Comparison of ENCODE assay signal across 9 mouse cellular contexts in genomic region chr8:124250785-124251184, GRCm38 (mm10). TPM values are rescaled to one million over a fixed set of nuclear protein-coding genes. Genes with fewer than 3 reads are reported as not detected.
DNase-seq lines count a peak whose midpoint lies in the region; ATAC-seq and TF ChIP-seq lines count a peak whose summit lies in the region.
"Had no signal": no experiment of that assay in that cellular context is flagged by ENCODE, and none has a peak within 500 bp of the region (broad histone marks: within the 10 kb centered on the region; RNA-seq: fewer than 3 reads in every experiment).

No protein-coding gene starts in this region.

- WGBS in intestine, postnatal 0 days = 19% methylated on average over 4 of the region's 4 CpGs
- WGBS in lung, embryonic 14.5 days = 14% methylated on average over 4 of the region's 4 CpGs

- TF ChIP-seq CTCF in intestine, postnatal 0 days (IDR thresholded peaks at IDR 0.05; ENCODE audit: low read depth) = no peak
- TF ChIP-seq CTCF in lung, embryonic 14.5 days (IDR thresholded peaks at IDR 0.05; ENCODE audit: low read depth) = no peak

- H3K9ac ChIP-seq in intestine, postnatal 0 days (ENCODE audit: low read depth, low read length) = no peak overlapping the region
- H3K9ac ChIP-seq in lung, embryonic 14.5 days = no peak overlapping the region
- H3K9ac ChIP-seq: stomach, embryonic 15.5 days had no signal

- no peaks in the 10 kb centered on the region for H3K27me3 ChIP-seq in intestine, postnatal 0 days (replicated peaks; ENCODE audit: control insufficient read depth, insufficient read depth, low read length)
- no peaks in the 10 kb centered on the region for H3K27me3 ChIP-seq in lung, embryonic 14.5 days (ENCODE audit: insufficient read depth, low read length)
- H3K27me3 ChIP-seq: stomach, embryonic 15.5 days had no signal

- H3K4me1 ChIP-seq in intestine, postnatal 0 days (replicated peaks; ENCODE audit: control insufficient read depth, insufficient read depth, low read length) = peaks cover 11% of the 10 kb centered on the region; the same call in 1 of the 2 replicates
- H3K4me1 ChIP-seq in lung, embryonic 14.5 days (ENCODE audit: insufficient read depth) = peaks cover 16% of the 10 kb centered on the region

- no peaks in the 10 kb centered on the region for H3K36me3 ChIP-seq in intestine, postnatal 0 days (ENCODE audit: control insufficient read depth, insufficient read depth)
- H3K36me3 ChIP-seq in lung, embryonic 14.5 days (ENCODE audit: insufficient read depth) = no peaks in the 10 kb centered on the region
- H3K36me3 ChIP-seq: stomach, embryonic 15.5 days had no signal

- H3K4me2 ChIP-seq in intestine, postnatal 0 days (replicated peaks; ENCODE audit: low read depth) = peak overlapping the region; percentile 21; the same call in 1 of the 2 replicates
- no peak overlapping the region for H3K4me2 ChIP-seq in lung, embryonic 14.5 days
- H3K4me2 ChIP-seq: stomach, embryonic 15.5 days had no signal

- H3K27ac ChIP-seq in intestine, postnatal 0 days (ENCODE audit: low read depth, low read length) = 0 out of 2 replicates have a peak overlapping the region, but pooled peaks have one; percentile 11
- H3K27ac ChIP-seq in lung, embryonic 14.5 days (ENCODE audit: low read depth) = peak overlapping the region; percentile 14; the same call in 1 of the 2 replicates
- H3K27ac ChIP-seq: stomach, embryonic 15.5 days had no signal

- no peaks in the 10 kb centered on the region for H3K9me3 ChIP-seq in intestine, postnatal 0 days (ENCODE audit: control insufficient read depth)
- H3K9me3 ChIP-seq in lung, embryonic 14.5 days (ENCODE audit: low read depth, low read length) = no peaks in the 10 kb centered on the region
- H3K9me3 ChIP-seq: stomach, embryonic 15.5 days had no signal

- no peak for ATAC-seq in intestine, postnatal 0 days
- ATAC-seq in lung, embryonic 14.5 days (ENCODE audit: insufficient read depth) = peak; percentile 80

- no peak overlapping the region for H3K4me3 ChIP-seq in intestine, postnatal 0 days (ENCODE audit: low read depth, low read length)
- no peak overlapping the region for H3K4me3 ChIP-seq in lung, embryonic 14.5 days (ENCODE audit: low read depth, low read length)
- H3K4me3 ChIP-seq: stomach, embryonic 15.5 days had no signal

- DNase-seq in adrenal gland, adult (ENCODE audit: inconsistent age in 2 of 2, low spot score in 1 of 2) = peak; percentile 50 to 89
- no peak for DNase-seq in adrenal gland, postnatal 25 days
- peak; percentile 76 for DNase-seq in NIH3T3 (ENCODE audit: low read depth)
- peak; percentile 83 for DNase-seq in lung, embryonic 14.5 days
- no peak for DNase-seq in cerebellum, adult 8-10 months
- no peak for DNase-seq in MN1 (ENCODE audit: low spot score)
- no peak for DNase-seq in left cerebral cortex, adult 8-10 months (ENCODE audit: low spot score in 2 of 2)

RNA-seq across cellular contexts. Expression of gene Galnt2, which starts 19.6 kb away (rescaled TPM):
- total RNA-seq in adrenal gland, postnatal 25 days (2021) = 33.5 and 60.5 TPM in 2 replicates
- polyA plus RNA-seq in intestine, postnatal 0 days (2015; fragmentation: Nextera tagmentation; extraction: Ambion mirVana) = 44.0 and 48.7 TPM in 2 replicates
- 66.8 and 67.2 TPM in 2 replicates for polyA plus RNA-seq in lung, embryonic 14.5 days (2014; fragmentation: Nextera tagmentation; extraction: Ambion mirVana)
- 10 to 100 TPM; 34.5 to 49.5 (median 39.8) TPM for total RNA-seq in left cerebral cortex, adult 8-10 months (2022)

Comparison
In these comparisons a context has a peak if more than half of its experiments do, and no peak if none do; other contexts are left out.
1. DNase-seq: peak in adrenal gland, adult (2 of 2), NIH3T3 (single experiment) and lung, embryonic 14.5 days (single experiment); none in adrenal gland, postnatal 25 days (single experiment), cerebellum, adult 8-10 months (single experiment), MN1 (single experiment) and left cerebral cortex, adult 8-10 months (0 of 2).